In genomic region chr15:99861536-99861935, GRCm38 (mm10) we compare ENCODE assay signal across 15 mouse cellular contexts. TPM values are rescaled to one million over a fixed set of nuclear protein-coding genes. Genes with fewer than 3 reads are reported as not detected.
DNase-seq lines count a peak whose midpoint lies in the region; ATAC-seq lines count a peak whose summit lies in the region.
"Had no signal": no experiment of that assay in that cellular context is flagged by ENCODE, and none has a peak within 500 bp of the region (broad histone marks: within the 10 kb centered on the region; RNA-seq: fewer than 3 reads in every experiment).

No protein-coding gene starts in this region.

- no peak for ATAC-seq in kidney, embryonic 14.5 days (ENCODE audit: low FRiP score, low TSS enrichment)
- ATAC-seq in neural tube, embryonic 15.5 days (ENCODE audit: low FRiP score): no peak

- no peak overlapping the region for H3K4me2 ChIP-seq in kidney, embryonic 14.5 days (replicated peaks; ENCODE audit: low read depth, low read length)
- H3K4me2 ChIP-seq in neural tube, embryonic 15.5 days: no peak overlapping the region
- H3K4me2 ChIP-seq: hindbrain, embryonic 12.5 days; neural tube, embryonic 13.5 days had no signal

- no peaks in the 10 kb centered on the region for H3K9me3 ChIP-seq in kidney, embryonic 14.5 days (ENCODE audit: control insufficient read depth, low read length)
- no peaks in the 10 kb centered on the region for H3K9me3 ChIP-seq in neural tube, embryonic 15.5 days (replicated peaks)
- H3K9me3 ChIP-seq in limb, embryonic 10.5 days (replicated peaks): no peaks in the 10 kb centered on the region
- H3K9me3 ChIP-seq: hindbrain, embryonic 12.5 days; neural tube, embryonic 13.5 days had no signal

- H3K4me1 ChIP-seq in kidney, embryonic 14.5 days (ENCODE audit: control insufficient read depth, insufficient read depth, low read length): 0 out of 2 replicates have a peak, but pooled peaks cover 5% of the 10 kb centered on the region
- H3K4me1 ChIP-seq in neural tube, embryonic 15.5 days: peaks cover 18% of the 10 kb centered on the region
- peaks cover 43% of the 10 kb centered on the region for H3K4me1 ChIP-seq in limb, embryonic 10.5 days

- H3K9ac ChIP-seq in kidney, embryonic 14.5 days (ENCODE audit: low read depth, low read length): no peak overlapping the region
- no peak overlapping the region for H3K9ac ChIP-seq in neural tube, embryonic 15.5 days (replicated peaks)
- H3K9ac ChIP-seq: hindbrain, embryonic 12.5 days; neural tube, embryonic 13.5 days had no signal

- no peaks in the 10 kb centered on the region for H3K27me3 ChIP-seq in kidney, embryonic 14.5 days (ENCODE audit: control insufficient read depth, insufficient read depth, low read length)
- H3K27me3 ChIP-seq in neural tube, embryonic 15.5 days (replicated peaks): no peaks in the 10 kb centered on the region
- H3K27me3 ChIP-seq in limb, embryonic 10.5 days (ENCODE audit: low read depth, poor library complexity, severe bottlenecking): no peaks in the 10 kb centered on the region
- H3K27me3 ChIP-seq: hindbrain, embryonic 12.5 days; neural tube, embryonic 13.5 days had no signal

- H3K4me3 ChIP-seq in kidney, embryonic 14.5 days (ENCODE audit: low read length): no peak overlapping the region
- H3K4me3 ChIP-seq in neural tube, embryonic 15.5 days (replicated peaks): no peak overlapping the region
- H3K4me3 ChIP-seq in limb, embryonic 10.5 days: no peak overlapping the region
- H3K4me3 ChIP-seq: hindbrain, embryonic 12.5 days; neural tube, embryonic 13.5 days had no signal

- 74% methylated on average over 6 of the region's 6 CpGs for WGBS in kidney, embryonic 14.5 days
- 80% methylated on average over 6 of the region's 6 CpGs for WGBS in neural tube, embryonic 15.5 days
- 84% methylated on average over 6 of the region's 6 CpGs for WGBS in limb, embryonic 10.5 days

- no peaks in the 10 kb centered on the region for H3K36me3 ChIP-seq in kidney, embryonic 14.5 days (ENCODE audit: control insufficient read depth, insufficient read depth, low read length)
- H3K36me3 ChIP-seq in neural tube, embryonic 15.5 days: no peaks in the 10 kb centered on the region
- H3K36me3 ChIP-seq in limb, embryonic 10.5 days: no peaks in the 10 kb centered on the region
- H3K36me3 ChIP-seq: hindbrain, embryonic 12.5 days had no signal

- H3K27ac ChIP-seq in kidney, embryonic 14.5 days (ENCODE audit: low read depth, low read length): peak overlapping the region; percentile 47
- H3K27ac ChIP-seq in neural tube, embryonic 15.5 days (replicated peaks): 0 out of 2 replicates have a peak overlapping the region, but pooled peaks have one; percentile 18
- H3K27ac ChIP-seq in limb, embryonic 10.5 days: peak overlapping the region; percentile 53
- H3K27ac ChIP-seq: hindbrain, embryonic 12.5 days; neural tube, embryonic 13.5 days had no signal

- DNase-seq in kidney, postnatal 25 days: no peak
- no peak for DNase-seq in neural tube, embryonic 10.5 days (ENCODE audit: extremely low spot score, low spot score)
- DNase-seq in limb, embryonic 10.5 days (ENCODE audit: low spot score): no peak
- no peak for DNase-seq in spleen, adult 12 weeks (ENCODE audit: low spot score)
- no peak for DNase-seq in thymus, postnatal 4 days
- DNase-seq: cerebellum, adult 18-20 months; gastrocnemius, postnatal 14 days; kidney, adult 9 months; layer of hippocampus, postnatal 36 days; lung, postnatal 4 days; retina, postnatal 1 day had no signal

RNA-seq across cellular contexts. Expression of gene Lima1, which starts 13.7 kb away (rescaled TPM):
- polyA plus RNA-seq in kidney, embryonic 14.5 days (2014; fragmentation: Nextera tagmentation; extraction: Ambion mirVana): 23.4 and 43.5 TPM in 2 replicates
- 15.6 and 26.5 TPM in 2 replicates for polyA plus RNA-seq in neural tube, embryonic 15.5 days (2015; fragmentation: Nextera tagmentation; extraction: Ambion mirVana)
- polyA plus RNA-seq in limb, embryonic 10.5 days (2016; fragmentation: Nextera tagmentation; extraction: Ambion mirVana): 56.8 and 70.8 TPM in 2 replicates
